Mouse (Mus musculus): Measurements from ENCODE around the gene Fndc5.

The Fndc5 gene

GRCm38 (mm10) chr4:129136579-129137391 is at the start of gene Fndc5:
Gene Fndc5 (plus strand): TSS chr4:129136999.
- DNase-seq (ENCODE audit: low spot score in 2 of 2), result no peak

GRCm38 (mm10) chr4:129087850-129088249 is 48.9 kb upstream of the Fndc5 start:
- DNase-seq (ENCODE audit: low spot score in 2 of 2), result no peak

GRCm38 (mm10) chr4:129095276-129095675 is 41.5 kb upstream of the Fndc5 start:
- DNase-seq (ENCODE audit: low spot score in 2 of 2), result no peak

GRCm38 (mm10) chr4:129097006-129097405 is 39.8 kb upstream of the Fndc5 start:
- DNase-seq (ENCODE audit: low spot score in 2 of 2), result no peak

GRCm38 (mm10) chr4:129102133-129102829 is 34.5 kb upstream of the Fndc5 start:
- DNase-seq (ENCODE audit: low spot score in 2 of 2), result no peak

GRCm38 (mm10) chr4:129105356-129105755 is 31.4 kb upstream of the Fndc5 start, which contains the start of gene Tmem54:
Gene Tmem54 (plus strand): TSS chr4:129105548.
- DNase-seq (ENCODE audit: low spot score in 2 of 2), result no peak

GRCm38 (mm10) chr4:129106073-129106472 is 30.7 kb upstream of the Fndc5 start:
- DNase-seq (ENCODE audit: low spot score in 2 of 2), result no peak

GRCm38 (mm10) chr4:129107348-129107899 is 29.4 kb upstream of the Fndc5 start:
- no peak for DNase-seq (ENCODE audit: low spot score in 2 of 2)

- DNase-seq (ENCODE audit: low spot score in 2 of 2), result no peak
Measured at GRCm38 (mm10) chr4:129108624-129109023, 28.2 kb upstream of the Fndc5 start.

GRCm38 (mm10) chr4:129110804-129111203 is 26.0 kb upstream of the Fndc5 start:
- DNase-seq (ENCODE audit: low spot score in 2 of 2), result no peak

GRCm38 (mm10) chr4:129111350-129111749 is 25.4 kb upstream of the Fndc5 start:
- no peak for DNase-seq (ENCODE audit: low spot score in 2 of 2)

GRCm38 (mm10) chr4:129112231-129112630 is 24.6 kb upstream of the Fndc5 start:
- DNase-seq (ENCODE audit: low spot score in 2 of 2), result no peak

GRCm38 (mm10) chr4:129113083-129113988 is 23.5 kb upstream of the Fndc5 start:
- DNase-seq (ENCODE audit: low spot score in 2 of 2), result peak; percentile 82 to 89

GRCm38 (mm10) chr4:129116703-129117102 is 20.1 kb upstream of the Fndc5 start:
- no peak for DNase-seq (ENCODE audit: low spot score in 2 of 2)

GRCm38 (mm10) chr4:129117720-129118510 is 18.9 kb upstream of the Fndc5 start:
- DNase-seq (ENCODE audit: low spot score in 2 of 2), result no peak

GRCm38 (mm10) chr4:129119708-129120107 is 17.1 kb upstream of the Fndc5 start:
- no peak for DNase-seq (ENCODE audit: low spot score in 2 of 2)

- peak in 1 of 2 experiments; percentile 61 for DNase-seq (ENCODE audit: low spot score in 2 of 2)
Measured at GRCm38 (mm10) chr4:129120520-129121445, 16.0 kb upstream of the Fndc5 start.

GRCm38 (mm10) chr4:129121569-129122086 is 15.2 kb upstream of the Fndc5 start, which contains the start of gene Hpca:
Gene Hpca (minus strand): TSS chr4:129122036.
- DNase-seq (ENCODE audit: low spot score in 2 of 2), result peak in 1 of 2 experiments; percentile 5

GRCm38 (mm10) chr4:129122107-129122506 is 14.7 kb upstream of the Fndc5 start:
- DNase-seq (ENCODE audit: low spot score in 2 of 2), result peak in 1 of 2 experiments; percentile 3

All from frontal cortex, postnatal 36 days (tissue).